Mouse (Mus musculus) ovary, postnatal 14 days (tissue): ENCODE data around the gene Spindoc.
"Not testable (repeated sequence)": the region's sequence is repeated elsewhere in the genome, so short reads cannot be mapped to it uniquely, and the experiment has no call there.

Source experiments
- DNase-seq: peaks from one replicate; pipeline ENCODE4 v3.0.0; 2022; ENCODE audit warnings: low spot score

The Spindoc gene

GRCm38 (mm10) chr19:7398898-7399297, 16.1 kb upstream of the Spindoc start:
- DNase-seq = not testable (repeated sequence)

GRCm38 (mm10) chr19:7396867-7397826, 14.4 kb upstream of the Spindoc start:
- DNase-seq = not testable (repeated sequence)

- DNase-seq = no peak
Observed at GRCm38 (mm10) chr19:7388488-7388887, 5.7 kb upstream of the Spindoc start.

- no peak for DNase-seq
Observed at GRCm38 (mm10) chr19:7386042-7386441, 3.2 kb upstream of the Spindoc start.

GRCm38 (mm10) chr19:7382248-7382902, 419 bp downstream of the Spindoc start:
- DNase-seq = peak; percentile 63

- DNase-seq = no peak
Observed at GRCm38 (mm10) chr19:7381906-7382247, 917 bp downstream of the Spindoc start.

- DNase-seq = no peak
Observed at GRCm38 (mm10) chr19:7377639-7378038, 5.2 kb downstream of the Spindoc start.

- DNase-seq = no peak
Observed at GRCm38 (mm10) chr19:7374491-7374890, 8.3 kb downstream of the Spindoc start.

- not testable (repeated sequence) for DNase-seq
Observed at GRCm38 (mm10) chr19:7369469-7369868, 13.3 kb downstream of the Spindoc start.

- no peak for DNase-seq
Observed at GRCm38 (mm10) chr19:7353636-7354035, 29.2 kb downstream of the Spindoc start.

GRCm38 (mm10) chr19:7352809-7353495, 29.8 kb downstream of the Spindoc start:
- DNase-seq = no peak

GRCm38 (mm10) chr19:7349993-7350392, 32.8 kb downstream of the Spindoc start:
- no peak for DNase-seq

- peak; percentile 47 for DNase-seq
Observed at GRCm38 (mm10) chr19:7345235-7345755, 37.5 kb downstream of the Spindoc start.

- DNase-seq = no peak
Observed at GRCm38 (mm10) chr19:7342646-7343045, 40.1 kb downstream of the Spindoc start.

GRCm38 (mm10) chr19:7341512-7342397, 41.0 kb downstream of the Spindoc start, which contains the start of gene Mark2:
TSS of gene Mark2 (minus strand) at chr19:7341860.
- DNase-seq = peak; percentile 98

GRCm38 (mm10) chr19:7340780-7341475, 41.9 kb downstream of the Spindoc start:
- DNase-seq = no peak

GRCm38 (mm10) chr19:7340371-7340779, 42.4 kb downstream of the Spindoc start:
- no peak for DNase-seq

- DNase-seq = no peak
Observed at GRCm38 (mm10) chr19:7339867-7340266, 42.9 kb downstream of the Spindoc start.

GRCm38 (mm10) chr19:7339026-7339425, 43.8 kb downstream of the Spindoc start:
- no peak for DNase-seq

GRCm38 (mm10) chr19:7337781-7338342, 44.9 kb downstream of the Spindoc start:
- no peak for DNase-seq
